Mouse (Mus musculus) kidney, adult 2 months (tissue): Measurements from ENCODE around the gene Fra10ac1.

Experiments used
- CTCF ChIP-seq: fragments of 200-500 bp; conservative IDR thresholded peaks from 2 replicates; pipeline ENCODE4 v1.5.1; 2011; ENCODE audit warnings: low read depth, mild to moderate bottlenecking, control low read depth, low read length, moderate library complexity, mixed read lengths; ENCODE audit not compliant: insufficient read depth, insufficient read length
- POLR2A ChIP-seq: fragments of 200-500 bp; IDR thresholded peaks from one replicate; pipeline ENCODE4 v1.6.1; 2011; ENCODE audit warnings: low read depth, low read length, control low read depth

DNA sequence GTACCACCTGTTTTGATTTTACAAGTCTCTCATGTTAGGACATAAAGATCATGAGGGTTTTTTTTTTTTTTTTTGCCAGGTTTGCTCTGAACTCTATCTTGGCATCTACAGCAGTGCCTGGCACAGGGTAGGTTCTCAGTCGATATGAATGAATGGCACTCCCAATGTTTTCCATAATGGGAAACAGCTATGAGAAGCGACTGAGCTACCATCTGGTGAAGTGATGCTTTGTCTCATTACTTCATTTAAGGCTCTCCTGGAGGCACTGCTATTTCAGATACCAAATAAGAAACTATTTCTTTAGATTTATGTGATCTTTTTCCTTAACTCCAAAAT, 36.6 kb downstream of the Fra10ac1 start:
- TF ChIP-seq POLR2A, result no peak
- no peak for TF ChIP-seq CTCF
